Mouse (Mus musculus) liver, embryonic 14.5 days (tissue): ENCODE data around the gene Fam240a. TPM values are rescaled to one million over a fixed set of nuclear protein-coding genes. Genes with fewer than 3 reads are reported as not detected.

ENCODE experiments used
- ATAC-seq: fragments of 200-750 bp; cut with Nextera tagmentation; 2 replicates; pipeline ENCODE4 v1.8.0; 2017; ENCODE audit warnings: moderate number of reproducible peaks, mild to moderate bottlenecking, moderate library complexity; ENCODE audit not compliant: insufficient read depth
- DNase-seq, 3 experiments: peaks; one replicate each; pipeline ENCODE4 v3.0.0-alpha.2; 2012 to 2013; ENCODE audit warnings: low read depth in 3 of 3, low spot score in 3 of 3
- H3K27ac ChIP-seq: fragments of 300-500 bp; sonication (generic); 2 replicates; pipeline ENCODE4 v1.5.1; 2014; ENCODE audit warnings: moderate library complexity, mild to moderate bottlenecking, control low read depth, inconsistent platforms
- H3K27me3 ChIP-seq: fragments of 300-500 bp; sonication (generic); 2 replicates; pipeline ENCODE4 v1.6.1; 2014; ENCODE audit warnings: mild to moderate bottlenecking, low read length, moderate library complexity; ENCODE audit not compliant: control insufficient read depth, insufficient read depth
- H3K36me3 ChIP-seq: fragments of 300-500 bp; sonication (generic); replicated peaks from 2 replicates; pipeline ENCODE4 v1.6.1; 2014; ENCODE audit warnings: low read depth; ENCODE audit not compliant: control insufficient read depth, insufficient read depth
- H3K4me1 ChIP-seq, 2 experiments: fragments of 200-500 bp in 1 of 2; fragments of 300-500 bp in 1 of 2; sonication (generic) in 1 of 2; replicated peaks; 2 replicates each; pipeline ENCODE4 v1.6.1; 2012 to 2014; ENCODE audit warnings: antibody characterized with exemption in 1 of 2, inconsistent platforms in 1 of 2, low read length in 1 of 2; ENCODE audit not compliant: control insufficient read depth in 2 of 2, insufficient read depth in 2 of 2
- H3K4me2 ChIP-seq: fragments of 300-500 bp; sonication (generic); 2 replicates; pipeline ENCODE4 v1.6.1; 2014; ENCODE audit warnings: low read depth, mild to moderate bottlenecking, control low read depth, moderate library complexity
- H3K4me3 ChIP-seq, 2 experiments: fragments of 200-500 bp in 1 of 2; fragments of 300-500 bp in 1 of 2; sonication (generic) in 1 of 2; 2 replicates each; pipeline ENCODE4 v1.5.1; 2012 to 2014; ENCODE audit warnings: low read depth in 2 of 2, low read length in 2 of 2, mild to moderate bottlenecking in 2 of 2, control low read depth in 1 of 2, inconsistent platforms in 1 of 2, moderate library complexity in 1 of 2; ENCODE audit not compliant: insufficient read depth in 1 of 2
- H3K9ac ChIP-seq: fragments of 300-500 bp; sonication (generic); replicated peaks from 2 replicates; pipeline ENCODE4 v1.6.1; 2014; ENCODE audit warnings: mild to moderate bottlenecking, control low read depth, moderate library complexity
- H3K9me3 ChIP-seq: fragments of 300-500 bp; sonication (generic); 2 replicates; pipeline ENCODE4 v1.6.1; 2016; ENCODE audit warnings: low read length, mixed read lengths; ENCODE audit not compliant: control insufficient read depth
- CTCF ChIP-seq: IDR thresholded peaks from 2 replicates; pipeline ENCODE4 v1.5.1; 2016; ENCODE audit warnings: antibody characterized with exemption, low read depth, control low read depth
- EP300 ChIP-seq: IDR thresholded peaks from 2 replicates; pipeline ENCODE4 v1.6.1; 2016; ENCODE audit warnings: antibody characterized with exemption, low read depth
- WGBS: fragments of 180-500 bp; shearing (Covaris S2); extraction: QIAGEN DNeasy Blood & Tissue Kit; methylation state at CpG from one replicate; pipeline ENCODE4 v1.1.7; 2014; ENCODE audit not compliant: insufficient replicate concordance; 5-methylcytosine and 5-hydroxymethylcytosine counted together
- polyA plus RNA-seq, 2 experiments: library from polyadenylated mRNA; depleted of rRNA in 1 of 2; stranded (reverse) in 1 of 2; unstranded in 1 of 2; fragments of >200 nt; fragmentation: Nextera tagmentation in 1 of 2; extraction: Ambion mirVana in 1 of 2; gene quantifications; 2 replicates each; pipeline versions ENCODE4 v1.2.1 to v1.2.3; 2012 to 2014

Gene Fam240a
- polyA plus RNA-seq, 2 experiments, result not detected

GRCm38 (mm10) chr9:110879191-110879920 lies 37.3 kb downstream of the Fam240a start, which contains the start of gene Als2cl:
Als2cl (plus strand) TSS chr9:110879870.
- Histone ChIP-seq H3K4me3 (peak within 1 kb of the TSS; percentile 49 to 53), H3K4me2 (peak within 1 kb of the TSS; percentile 55), H3K27ac (no peak within 1 kb of the TSS), H3K27me3 (peaks cover 23% of the 10 kb centered on the region), H3K36me3 (no peaks in the 10 kb centered on the region), H3K9me3 (no peaks in the 10 kb centered on the region), H3K9ac (no peak within 1 kb of the TSS), H3K4me1 (peaks cover 0 to 7% of the 10 kb centered on the region in 2 experiments; a peak in 1 of 4 replicates)
- no peak for ATAC-seq
- 18% methylated on average over 12 of the region's 12 CpGs for WGBS
- TF ChIP-seq EP300, result no peak
- DNase-seq, result no peak

- ATAC-seq, result peak; percentile 24; the same call in 1 of the 2 replicates
- TF ChIP-seq EP300, result no peak
- no peak for TF ChIP-seq CTCF
- DNase-seq, result no peak
- H3K4me3 ChIP-seq, result no peak overlapping the region
- no peak overlapping the region for H3K27ac ChIP-seq
- no peaks in the 10 kb centered on the region for H3K36me3 ChIP-seq
- H3K4me2 ChIP-seq, result no peak overlapping the region
- no peak overlapping the region for H3K9ac ChIP-seq
- H3K4me1 ChIP-seq, result peaks cover 0 to 7% of the 10 kb centered on the region in 2 experiments; a peak in 1 of 4 replicates
- 55% methylated on average over 5 of the region's 5 CpGs for WGBS
- peaks cover 35% of the 10 kb centered on the region for H3K27me3 ChIP-seq
- H3K9me3 ChIP-seq, result no peaks in the 10 kb centered on the region
Measured at GRCm38 (mm10) chr9:110877888-110878287, 38.8 kb downstream of the Fam240a start.

GRCm38 (mm10) chr9:110877353-110877752 lies 39.3 kb downstream of the Fam240a start:
- Histone ChIP-seq H3K4me3 (no peak overlapping the region), H3K36me3 (no peaks in the 10 kb centered on the region), H3K9ac (no peak overlapping the region), H3K27me3 (peaks cover 35% of the 10 kb centered on the region), H3K4me2 (no peak overlapping the region), H3K9me3 (no peaks in the 10 kb centered on the region), H3K27ac (no peak overlapping the region), H3K4me1 (peaks cover 0 to 7% of the 10 kb centered on the region in 2 experiments; a peak in 1 of 4 replicates)
- whole genome bisulfite sequencing, result 50% methylated on average over 1 of the region's 1 CpGs
- ATAC-seq, result no peak
- DNase-seq, result no peak
- TF ChIP-seq EP300, result no peak
- no peak for TF ChIP-seq CTCF

GRCm38 (mm10) chr9:110875288-110875695 lies 41.4 kb downstream of the Fam240a start:
- ATAC-seq (peak; percentile 62), DNase-seq (no peak)
- H3K9me3 ChIP-seq, result no peaks in the 10 kb centered on the region
- H3K4me2 ChIP-seq, result no peak overlapping the region
- H3K4me3 ChIP-seq, result no peak overlapping the region
- peaks cover 28% of the 10 kb centered on the region for H3K27me3 ChIP-seq
- 43% methylated on average over 4 of the region's 6 CpGs for WGBS
- peaks cover 0 to 7% of the 10 kb centered on the region in 2 experiments; a peak in 1 of 4 replicates for H3K4me1 ChIP-seq
- TF ChIP-seq CTCF (no peak), EP300 (no peak)
- H3K27ac ChIP-seq, result no peak overlapping the region
- H3K9ac ChIP-seq, result no peak overlapping the region
- no peaks in the 10 kb centered on the region for H3K36me3 ChIP-seq

GRCm38 (mm10) chr9:110874660-110875191 lies 41.9 kb downstream of the Fam240a start:
- WGBS, result 23% methylated on average over 3 of the region's 3 CpGs
- H3K4me2 ChIP-seq, result no peak overlapping the region
- H3K36me3 ChIP-seq, result no peaks in the 10 kb centered on the region
- peaks cover 0 to 7% of the 10 kb centered on the region in 2 experiments; a peak in 1 of 4 replicates for H3K4me1 ChIP-seq
- H3K27me3 ChIP-seq, result peaks cover 22% of the 10 kb centered on the region
- no peak overlapping the region for H3K27ac ChIP-seq
- H3K9me3 ChIP-seq, result no peaks in the 10 kb centered on the region
- no peak for TF ChIP-seq CTCF
- no peak for TF ChIP-seq EP300
- no peak overlapping the region for H3K4me3 ChIP-seq
- no peak overlapping the region for H3K9ac ChIP-seq
- no peak for DNase-seq
- ATAC-seq, result no peak
